Mouse (Mus musculus): ENCODE data around the gene Krtap1-4. TPM values are rescaled to one million over a fixed set of nuclear protein-coding genes. Genes with fewer than 3 reads are reported as not detected.
"Not testable (repeated sequence)": the region's sequence is repeated elsewhere in the genome, so short reads cannot be mapped to it uniquely, and the experiment has no call there.

The Krtap1-4 gene
- total RNA-seq, 1 experiment, result not detected

DNA sequence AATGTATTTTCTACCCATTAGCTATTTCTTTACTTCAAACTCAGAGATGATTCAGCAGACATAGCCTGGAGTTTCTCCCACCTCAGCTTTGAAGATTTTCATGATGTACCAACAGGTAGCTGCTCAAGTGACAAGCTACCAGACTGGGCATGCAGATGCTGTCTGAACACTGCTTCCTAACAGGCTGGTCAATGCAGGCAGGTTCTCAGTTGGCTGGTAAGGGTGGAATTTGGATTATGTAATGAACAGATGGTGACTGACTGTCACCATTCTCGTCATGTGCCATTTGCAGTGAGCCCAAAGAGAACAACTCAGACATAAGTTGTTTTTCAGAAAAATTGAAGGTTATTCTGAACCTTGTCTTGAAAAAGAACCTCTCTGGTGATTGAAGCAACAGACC, 25.7 kb upstream of the Krtap1-4 start:
- H3K4me3 ChIP-seq (ENCODE audit: insufficient read depth in 1 of 2, low read depth in 1 of 2, low read length in 2 of 2, poor library complexity in 1 of 2, severe bottlenecking in 1 of 2), result no peak overlapping the region
- no peak for DNase-seq (ENCODE audit: low read depth, low spot score)
- in situ Hi-C loops (cut with MboI; ENCODE audit: low sequenced_read_pairs in 2 of 2, unreplicated experiment in 2 of 2), result no loop called here
- H3K36me3 ChIP-seq (ENCODE audit: control insufficient read depth, insufficient read depth, low read length, poor library complexity, severe bottlenecking), result no peaks in the 10 kb centered on the region
- TF ChIP-seq MAFK (IDR thresholded peaks at IDR 0.05; ENCODE audit: insufficient read depth, low read depth, low read length) (no peak), ZNF384 (IDR thresholded peaks at IDR 0.05; ENCODE audit: low read depth, low read length) (no peak), HCFC1 (IDR thresholded peaks at IDR 0.05; ENCODE audit: borderline replicate concordance, insufficient read depth, low read length) (no peak), ZC3H11A (IDR thresholded peaks at IDR 0.05; ENCODE audit: borderline replicate concordance, low read depth, low read length) (no peak), CHD2 (IDR thresholded peaks at IDR 0.05; ENCODE audit: low read depth, low read length) (no peak)
- no peaks in the 10 kb centered on the region for H3K9me3 ChIP-seq (ENCODE audit: control insufficient read depth, insufficient read depth, low read depth, low read length)
- no peaks in the 10 kb centered on the region for H3K4me1 ChIP-seq (ENCODE audit: control insufficient read depth in 2 of 2, insufficient read depth in 2 of 2, low read length in 2 of 2, poor library complexity in 1 of 2)
- no peak overlapping the region for H3K9ac ChIP-seq (ENCODE audit: insufficient read depth, low read depth, low read length, poor library complexity, severe bottlenecking)
- no peak overlapping the region for H3K27ac ChIP-seq (ENCODE audit: insufficient read depth, low read depth, low read length, poor library complexity, severe bottlenecking)

DNA sequence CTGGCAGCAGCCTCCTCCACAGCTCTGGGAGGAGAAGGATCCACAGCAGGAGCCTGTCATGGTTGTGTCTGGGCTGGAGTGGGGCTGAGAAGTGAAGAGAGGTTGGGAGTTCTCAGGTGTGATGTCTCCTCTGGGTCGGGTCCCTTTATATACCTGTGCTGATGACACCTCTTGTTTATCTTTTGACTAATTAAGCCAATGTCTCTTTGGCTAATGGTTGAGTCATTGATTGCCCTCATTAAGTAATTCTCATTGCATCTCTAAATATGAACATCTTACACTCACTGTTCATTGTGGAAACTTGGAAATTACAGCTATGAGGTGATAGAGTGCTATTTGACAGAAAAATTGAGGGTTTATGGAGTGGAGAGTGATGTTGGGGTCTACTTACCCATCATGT, 19.8 kb upstream of the Krtap1-4 start, which contains the start of gene Gm11938:
TSS of gene Gm11938 (minus strand) at position 101 of the 400 bp plus-strand sequence.
- H3K27ac ChIP-seq (ENCODE audit: insufficient read depth, low read depth, low read length, poor library complexity, severe bottlenecking); H3K4me1 ChIP-seq (ENCODE audit: control insufficient read depth in 2 of 2, insufficient read depth in 2 of 2, low read length in 2 of 2, poor library complexity in 1 of 2); H3K4me3 ChIP-seq (ENCODE audit: insufficient read depth in 1 of 2, low read depth in 1 of 2, low read length in 2 of 2, poor library complexity in 1 of 2, severe bottlenecking in 1 of 2); DNase-seq (ENCODE audit: low read depth, low spot score); H3K9me3 ChIP-seq (ENCODE audit: control insufficient read depth, insufficient read depth, low read depth, low read length); H3K9ac ChIP-seq (ENCODE audit: insufficient read depth, low read depth, low read length, poor library complexity, severe bottlenecking); H3K36me3 ChIP-seq (ENCODE audit: control insufficient read depth, insufficient read depth, low read length, poor library complexity, severe bottlenecking); in situ Hi-C loops (cut with MboI; ENCODE audit: low sequenced_read_pairs in 2 of 2, unreplicated experiment in 2 of 2): not testable (repeated sequence)

DNA sequence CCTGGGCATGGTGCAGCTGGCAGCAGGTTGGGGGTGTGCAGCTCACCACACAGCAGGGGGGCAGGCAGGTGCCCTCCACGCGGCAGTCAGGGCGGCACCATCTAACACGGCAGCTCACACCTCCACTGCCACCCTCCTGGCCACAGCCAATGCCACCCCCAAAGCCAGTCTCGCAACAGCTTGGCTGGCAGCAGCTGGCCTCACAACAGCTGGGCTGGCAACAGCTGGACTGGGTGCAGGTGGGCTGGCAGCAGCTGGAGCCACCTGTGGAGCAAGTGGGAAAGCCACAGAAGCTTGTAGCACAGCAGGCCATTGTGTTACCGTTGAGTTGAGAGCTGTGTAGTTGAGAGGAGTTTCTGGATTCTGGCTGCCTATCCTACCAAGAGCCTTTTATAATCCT, 14.3 kb upstream of the Krtap1-4 start, which contains the start of gene Krtap9-3:
TSS of gene Krtap9-3 (minus strand) at position 364 of the 400 bp plus-strand sequence.
- in situ Hi-C loops (cut with MboI; ENCODE audit: low sequenced_read_pairs in 2 of 2, unreplicated experiment in 2 of 2); DNase-seq (ENCODE audit: low read depth, low spot score); H3K9ac ChIP-seq (ENCODE audit: insufficient read depth, low read depth, low read length, poor library complexity, severe bottlenecking); H3K36me3 ChIP-seq (ENCODE audit: control insufficient read depth, insufficient read depth, low read length, poor library complexity, severe bottlenecking); H3K27ac ChIP-seq (ENCODE audit: insufficient read depth, low read depth, low read length, poor library complexity, severe bottlenecking); H3K4me3 ChIP-seq (ENCODE audit: insufficient read depth in 1 of 2, low read depth in 1 of 2, low read length in 2 of 2, poor library complexity in 1 of 2, severe bottlenecking in 1 of 2); H3K4me1 ChIP-seq (ENCODE audit: control insufficient read depth in 2 of 2, insufficient read depth in 2 of 2, low read length in 2 of 2, poor library complexity in 1 of 2); H3K9me3 ChIP-seq (ENCODE audit: control insufficient read depth, insufficient read depth, low read depth, low read length): not testable (repeated sequence)

DNA sequence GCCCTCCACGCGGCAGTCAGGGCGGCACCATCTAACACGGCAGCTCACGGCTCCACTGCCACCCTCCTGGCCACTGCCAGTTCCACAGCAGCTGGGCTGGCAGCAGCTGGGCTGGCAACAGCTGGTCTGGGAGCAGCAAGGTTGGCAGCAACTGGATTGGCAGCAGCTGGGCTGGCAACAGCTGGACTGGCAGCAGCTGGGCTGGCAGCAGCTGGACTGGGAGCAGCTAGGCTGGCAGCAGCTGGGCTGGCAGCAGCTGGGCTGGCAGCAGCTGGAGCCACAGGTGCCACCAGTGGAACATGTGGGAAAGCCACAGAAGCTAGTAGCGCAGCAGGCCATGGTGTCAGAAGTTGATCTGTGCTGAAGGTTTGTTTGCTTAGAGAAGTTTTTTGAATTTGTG, 7.5 kb upstream of the Krtap1-4 start, which contains the start of gene Krtap1-3:
TSS of gene Krtap1-3 (minus strand) at position 359 of the 400 bp plus-strand sequence.
- TF ChIP-seq MAFK (IDR thresholded peaks at IDR 0.05; ENCODE audit: insufficient read depth, low read depth, low read length) (no peak), CHD2 (IDR thresholded peaks at IDR 0.05; ENCODE audit: low read depth, low read length) (no peak), ZNF384 (IDR thresholded peaks at IDR 0.05; ENCODE audit: low read depth, low read length) (no peak), HCFC1 (IDR thresholded peaks at IDR 0.05; ENCODE audit: borderline replicate concordance, insufficient read depth, low read length) (no peak)
- H3K27ac ChIP-seq (ENCODE audit: insufficient read depth, low read depth, low read length, poor library complexity, severe bottlenecking), result no peak within 1 kb of the TSS
- no peak within 1 kb of the TSS for H3K4me3 ChIP-seq (ENCODE audit: insufficient read depth in 1 of 2, low read depth in 1 of 2, low read length in 2 of 2, poor library complexity in 1 of 2, severe bottlenecking in 1 of 2)
- in situ Hi-C loops (cut with MboI; ENCODE audit: low sequenced_read_pairs in 2 of 2, unreplicated experiment in 2 of 2), result no loop called here
- no peaks in the 10 kb centered on the region for H3K36me3 ChIP-seq (ENCODE audit: control insufficient read depth, insufficient read depth, low read length, poor library complexity, severe bottlenecking)
- H3K9me3 ChIP-seq (ENCODE audit: control insufficient read depth, insufficient read depth, low read depth, low read length), result no peaks in the 10 kb centered on the region
- no peaks in the 10 kb centered on the region for H3K4me1 ChIP-seq (ENCODE audit: control insufficient read depth in 2 of 2, insufficient read depth in 2 of 2, low read length in 2 of 2, poor library complexity in 1 of 2)
- H3K9ac ChIP-seq (ENCODE audit: insufficient read depth, low read depth, low read length, poor library complexity, severe bottlenecking), result no peak within 1 kb of the TSS
- DNase-seq (ENCODE audit: low read depth, low spot score), result no peak

DNA sequence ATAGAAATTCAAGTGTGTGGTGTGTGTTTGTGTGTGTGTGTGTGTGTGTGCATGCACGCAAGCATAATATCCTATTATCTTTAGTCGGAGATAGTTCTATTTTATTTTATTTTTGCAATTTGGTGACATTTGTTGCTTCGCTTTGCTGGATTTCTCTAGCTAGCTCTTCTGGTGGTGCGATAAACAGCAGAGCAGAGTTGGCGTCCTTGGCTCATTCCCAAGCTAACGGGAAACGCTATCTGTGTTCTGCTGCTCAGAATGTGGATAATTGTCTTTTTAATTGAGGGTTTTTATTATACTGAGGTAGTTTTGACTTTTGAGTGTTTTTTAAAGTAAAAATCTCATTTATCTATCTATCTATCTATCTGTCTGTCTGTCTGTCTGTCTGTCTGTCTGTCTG, 1.6 kb upstream of the Krtap1-4 start:
- DNase-seq (ENCODE audit: low read depth, low spot score), result no peak
- Histone ChIP-seq H3K27ac (ENCODE audit: insufficient read depth, low read depth, low read length, poor library complexity, severe bottlenecking) (no peak overlapping the region), H3K36me3 (ENCODE audit: control insufficient read depth, insufficient read depth, low read length, poor library complexity, severe bottlenecking) (no peaks in the 10 kb centered on the region), H3K4me3 (ENCODE audit: insufficient read depth in 1 of 2, low read depth in 1 of 2, low read length in 2 of 2, poor library complexity in 1 of 2, severe bottlenecking in 1 of 2) (no peak overlapping the region), H3K9me3 (ENCODE audit: control insufficient read depth, insufficient read depth, low read depth, low read length) (no peaks in the 10 kb centered on the region), H3K9ac (ENCODE audit: insufficient read depth, low read depth, low read length, poor library complexity, severe bottlenecking) (no peak overlapping the region), H3K4me1 (ENCODE audit: control insufficient read depth in 2 of 2, insufficient read depth in 2 of 2, low read length in 2 of 2, poor library complexity in 1 of 2) (no peaks in the 10 kb centered on the region)
- in situ Hi-C loops (cut with MboI; ENCODE audit: low sequenced_read_pairs in 2 of 2, unreplicated experiment in 2 of 2), result no loop called here
- no peak for TF ChIP-seq ZNF384 (IDR thresholded peaks at IDR 0.05; ENCODE audit: low read depth, low read length)
- no peak for TF ChIP-seq MAFK (IDR thresholded peaks at IDR 0.05; ENCODE audit: insufficient read depth, low read depth, low read length)
- TF ChIP-seq HCFC1 (IDR thresholded peaks at IDR 0.05; ENCODE audit: borderline replicate concordance, insufficient read depth, low read length), result no peak
- TF ChIP-seq ZC3H11A (IDR thresholded peaks at IDR 0.05; ENCODE audit: borderline replicate concordance, low read depth, low read length), result no peak
- no peak for TF ChIP-seq CHD2 (IDR thresholded peaks at IDR 0.05; ENCODE audit: low read depth, low read length)

Measured in ES-E14 (cell line).